Mouse (Mus musculus) E14TG2a.4 (cell line): ENCODE measurements around the gene Gm3839.

ENCODE experiments used
- H3K27me3 ChIP-seq: 2 replicates; pipeline ENCODE4 v1.6.1; 2014; ENCODE audit warnings: low read length, control low read depth; ENCODE audit not compliant: insufficient read depth
- H3K36me3 ChIP-seq: 2 replicates; pipeline ENCODE4 v1.6.1; 2014; ENCODE audit warnings: low read length, control low read depth; ENCODE audit not compliant: insufficient read depth
- H3K4me1 ChIP-seq: replicated peaks from 2 replicates; pipeline ENCODE4 v1.6.1; 2014; ENCODE audit warnings: low read depth, low read length, control low read depth
- H3K4me3 ChIP-seq: replicated peaks from 2 replicates; pipeline ENCODE4 v1.5.1; 2014; ENCODE audit warnings: mild to moderate bottlenecking, low read length
- H3K9me3 ChIP-seq: 2 replicates; pipeline ENCODE4 v1.6.1; 2014; ENCODE audit warnings: low read length, control low read depth
- CTCF ChIP-seq: conservative IDR thresholded peaks from 2 replicates; pipeline ENCODE4 v1.5.1; 2014; ENCODE audit warnings: low read length
- NANOG ChIP-seq: IDR thresholded peaks from 2 replicates; pipeline ENCODE4 v1.6.1; 2014; ENCODE audit warnings: borderline replicate concordance, low read length, mixed read lengths
- POU5F1 ChIP-seq: IDR thresholded peaks from 2 replicates; pipeline ENCODE4 v1.6.1; 2014; ENCODE audit warnings: low read length, borderline replicate concordance

The Gm3839 gene

GRCm38 (mm10) chr14:11248053-11248452, 108.5 kb downstream of the Gm3839 start:
- TF ChIP-seq NANOG = no peak
- TF ChIP-seq CTCF = no peak
- Histone ChIP-seq H3K27me3 (no peaks in the 10 kb centered on the region), H3K4me3 (no peak overlapping the region), H3K4me1 (peaks cover 6% of the 10 kb centered on the region), H3K9me3 (peaks cover 5% of the 10 kb centered on the region; the same call in 1 of the 2 replicates), H3K36me3 (no peaks in the 10 kb centered on the region)

- Histone ChIP-seq H3K4me3 (no peak overlapping the region), H3K27me3 (no peaks in the 10 kb centered on the region), H3K36me3 (no peaks in the 10 kb centered on the region), H3K9me3 (peaks cover 5% of the 10 kb centered on the region; the same call in 1 of the 2 replicates), H3K4me1 (peaks cover 6% of the 10 kb centered on the region)
- no peak for TF ChIP-seq POU5F1
- peak; percentile 47; the same call in 1 of the 2 replicates for TF ChIP-seq NANOG
- TF ChIP-seq CTCF = no peak
Measured at GRCm38 (mm10) chr14:11244546-11244945, 112.0 kb downstream of the Gm3839 start.

GRCm38 (mm10) chr14:11232086-11232485, 124.4 kb downstream of the Gm3839 start:
- no peaks in the 10 kb centered on the region for H3K4me1 ChIP-seq
- H3K9me3 ChIP-seq = peaks cover 12% of the 10 kb centered on the region; the same call in 1 of the 2 replicates
- no peak for TF ChIP-seq NANOG
- no peak for TF ChIP-seq POU5F1
- TF ChIP-seq CTCF = no peak
- no peaks in the 10 kb centered on the region for H3K27me3 ChIP-seq
- H3K36me3 ChIP-seq = no peaks in the 10 kb centered on the region
- no peak overlapping the region for H3K4me3 ChIP-seq
